Mouse (Mus musculus) lung, postnatal 0 days (tissue): Measurements from ENCODE around the gene Stk35.

Experiments
- CTCF ChIP-seq: IDR thresholded peaks from 2 replicates; pipeline ENCODE4 v1.5.1; 2016; ENCODE audit warnings: antibody characterized with exemption, mild to moderate bottlenecking
- EP300 ChIP-seq: IDR thresholded peaks from 2 replicates; pipeline ENCODE4 v1.6.1; 2016; ENCODE audit warnings: antibody characterized with exemption, mild to moderate bottlenecking, control low read depth

GRCm38 (mm10) chr2:129872071-129872470 lies 71.8 kb downstream of the Stk35 start:
- TF ChIP-seq CTCF: no peak
- no peak for TF ChIP-seq EP300
